ENCODE assay signal across 22 mouse cellular contexts in genomic region chr5:122068563-122068962, GRCm38 (mm10). TPM values are rescaled to one million over a fixed set of nuclear protein-coding genes. Genes with fewer than 3 reads are reported as not detected.
DNase-seq lines count a peak whose midpoint lies in the region; ATAC-seq and TF ChIP-seq lines count a peak whose summit lies in the region.
"Had no signal": no experiment of that assay in that cellular context is flagged by ENCODE, and none has a peak within 500 bp of the region (broad histone marks: within the 10 kb centered on the region; RNA-seq: fewer than 3 reads in every experiment).

No protein-coding gene starts in this region.

- peak; percentile 48; the same call in 1 of the 2 replicates for ATAC-seq in frontal cortex, adult (ENCODE audit: low TSS enrichment)
- ATAC-seq in heart, embryonic 16.5 days (replicated peaks; ENCODE audit: extremely low read depth, insufficient read depth, low FRiP score) = no peak
- no peak for ATAC-seq in megakaryocyte-erythroid progenitor cell, adult 5-6 weeks (replicated peaks; ENCODE audit: low FRiP score, low TSS enrichment, poor library complexity, severe bottlenecking)
- ATAC-seq: forebrain, embryonic 14.5 days; hindbrain, postnatal 0 days; intestine, embryonic 15.5 days had no signal

- H3K27ac ChIP-seq in heart, embryonic 16.5 days (ENCODE audit: low read length) = no peak overlapping the region
- H3K27ac ChIP-seq in ES-Bruce4 (ENCODE audit: insufficient read depth, low read length) = no peak overlapping the region
- H3K27ac ChIP-seq: embryonic facial prominence, embryonic 13.5 days; heart, adult 2 months; hindbrain, embryonic 13.5 days; hindbrain, postnatal 0 days; intestine, embryonic 15.5 days had no signal

- peak overlapping the region; percentile 24; the same call in 1 of the 2 replicates for H3K9ac ChIP-seq in heart, embryonic 16.5 days (ENCODE audit: low read length)
- H3K9ac ChIP-seq in ES-Bruce4 (ENCODE audit: low read depth, poor library complexity, severe bottlenecking) = peak overlapping the region; percentile 5; the same call in 1 of the 2 replicates
- H3K9ac ChIP-seq: embryonic facial prominence, embryonic 13.5 days; hindbrain, embryonic 13.5 days; intestine, embryonic 15.5 days had no signal

- DNase-seq in frontal cortex, postnatal 14 days (ENCODE audit: low spot score in 2 of 2) = no peak
- DNase-seq in heart, postnatal 25 days (ENCODE audit: low spot score) = no peak
- DNase-seq in gastrocnemius, postnatal 14 days = no peak
- DNase-seq: adrenal gland, postnatal 10 days; cerebellum, adult 11-12 months; cerebellum, adult 9-10 months; cerebellum, postnatal 25 days; gastrocnemius, postnatal 10 days; heart, adult 2 months; kidney, adult 18-20 months had no signal

- H3K4me3 ChIP-seq in heart, embryonic 16.5 days (ENCODE audit: low read length) = no peak overlapping the region
- H3K4me3 ChIP-seq in ES-Bruce4 (ENCODE audit: low read depth, low read length) = peak overlapping the region; percentile 9; the same call in 1 of the 2 replicates
- H3K4me3 ChIP-seq: embryonic facial prominence, embryonic 13.5 days; heart, adult 2 months; hindbrain, embryonic 13.5 days; intestine, embryonic 15.5 days had no signal

- H3K4me1 ChIP-seq in heart, embryonic 16.5 days (ENCODE audit: control insufficient read depth, insufficient read depth, low read length) = peaks cover 12% of the 10 kb centered on the region
- H3K4me1 ChIP-seq in ES-Bruce4 (ENCODE audit: control insufficient read depth, insufficient read depth, low read length) = no peaks in the 10 kb centered on the region
- H3K4me1 ChIP-seq: hindbrain, embryonic 13.5 days; intestine, embryonic 15.5 days had no signal

- no peaks in the 10 kb centered on the region for H3K9me3 ChIP-seq in heart, embryonic 16.5 days (replicated peaks; ENCODE audit: control insufficient read depth, low read length)
- H3K9me3 ChIP-seq in ES-Bruce4 (replicated peaks; ENCODE audit: control insufficient read depth, insufficient read depth, low read length, poor library complexity, severe bottlenecking) = no peaks in the 10 kb centered on the region
- H3K9me3 ChIP-seq: embryonic facial prominence, embryonic 13.5 days; G1E; hindbrain, embryonic 13.5 days; intestine, embryonic 15.5 days had no signal

- 68% methylated on average over 13 of the region's 13 CpGs for WGBS in heart, embryonic 16.5 days

- no peak overlapping the region for H3K4me2 ChIP-seq in heart, embryonic 16.5 days (ENCODE audit: low read depth, low read length)
- H3K4me2 ChIP-seq: embryonic facial prominence, embryonic 13.5 days; hindbrain, embryonic 13.5 days; intestine, embryonic 15.5 days had no signal

- TF ChIP-seq CTCF in ES-Bruce4 (IDR thresholded peaks at IDR 0.05; ENCODE audit: low read depth, low read length) = no peak

- no peak for TF ChIP-seq EP300 in ES-Bruce4 (IDR thresholded peaks at IDR 0.05; ENCODE audit: insufficient read depth, low read depth, low read length)

- no peaks in the 10 kb centered on the region for H3K27me3 ChIP-seq in heart, embryonic 16.5 days (ENCODE audit: control insufficient read depth, insufficient read depth, low read length)
- H3K27me3 ChIP-seq in ES-Bruce4 (ENCODE audit: control insufficient read depth, insufficient read depth, low read length, poor library complexity, severe bottlenecking) = no peaks in the 10 kb centered on the region
- H3K27me3 ChIP-seq: embryonic facial prominence, embryonic 13.5 days; intestine, embryonic 15.5 days had no signal

- intact Hi-C loops in heart, postnatal 25 days (cut with DNase I) = no loop called here
- intact Hi-C loops in gastrocnemius, postnatal 14 days (cut with DNase I; ENCODE audit: low total_unique reads) = no loop called here

- TF ChIP-seq POLR2A in ES-Bruce4 (IDR thresholded peaks at IDR 0.05; ENCODE audit: insufficient read depth, low read length) = no peak

- H3K36me3 ChIP-seq in heart, embryonic 16.5 days (ENCODE audit: control insufficient read depth, insufficient read depth) = no peaks in the 10 kb centered on the region
- no peaks in the 10 kb centered on the region for H3K36me3 ChIP-seq in ES-Bruce4 (ENCODE audit: control insufficient read depth, insufficient read depth, low read length, poor library complexity, severe bottlenecking)
- H3K36me3 ChIP-seq: embryonic facial prominence, embryonic 13.5 days; G1E; hindbrain, embryonic 13.5 days; intestine, embryonic 15.5 days had no signal

RNA-seq across cellular contexts. Expression of gene Cux2, which starts 18.7 kb away (rescaled TPM):
- 3.0 and 3.7 TPM in 2 replicates for polyA plus RNA-seq in heart, embryonic 16.5 days (2015; fragmentation: Nextera tagmentation; extraction: Ambion mirVana)
- 10 to 100 TPM; 23.7 to 29.0 TPM for total RNA-seq in heart, postnatal 25 days (2021)
- polyA plus RNA-seq in ES-Bruce4 (2011; ENCODE audit: insufficient read depth, insufficient read length, low read depth, missing spikeins) = 2.9 and 3.6 TPM in 2 replicates
- total RNA-seq in gastrocnemius, postnatal 14 days (2021) = 1 to 10 TPM; 1.1 to 1.6 TPM
- not detected in 2 replicates for total RNA-seq in megakaryocyte-erythroid progenitor cell, adult 5-6 weeks (2014; fragmentation: Nextera tagmentation)
- total RNA-seq in megakaryocyte-erythroid progenitor cell, adult 5-6 weeks (2017) = not detected in 2 replicates
- total RNA-seq: hematopoietic stem cell, adult 5-6 weeks had no signal
- polyA plus RNA-seq: G1E had no signal

RNA-seq across cellular contexts. Expression of gene Myl2, which starts 32.2 kb away (rescaled TPM):
- polyA plus RNA-seq in heart, embryonic 16.5 days (2015; fragmentation: Nextera tagmentation; extraction: Ambion mirVana) = 7,978 and 9,755 TPM in 2 replicates
- total RNA-seq in heart, postnatal 25 days (2021) = over 10,000 TPM; 18,094 to 20,102 TPM
- not detected in 2 replicates for polyA plus RNA-seq in ES-Bruce4 (2011; ENCODE audit: insufficient read depth, insufficient read length, low read depth, missing spikeins)
- total RNA-seq in gastrocnemius, postnatal 14 days (2021) = 1,000 to 10,000 TPM in 1 of 2 experiments, 100 to 1,000 TPM in 1; 675 to 1,272 TPM
- total RNA-seq in megakaryocyte-erythroid progenitor cell, adult 5-6 weeks (2014; fragmentation: Nextera tagmentation) = not detected in 2 replicates
- total RNA-seq in megakaryocyte-erythroid progenitor cell, adult 5-6 weeks (2017) = not detected in 2 replicates
- total RNA-seq: G1E; hematopoietic stem cell, adult 5-6 weeks; hindbrain, postnatal 0 days had no signal
- polyA plus RNA-seq: C2C12; embryonic facial prominence, embryonic 13.5 days; G1E had no signal

Comparison
In these comparisons a context has a peak if more than half of its experiments do, and no peak if none do; other contexts are left out.
1. RNA of gene Cux2, which starts 18.7 kb away (total RNA-seq): 23.7 to 29.0 TPM in heart, postnatal 25 days; 1.1 to 1.6 TPM in gastrocnemius, postnatal 14 days and not detected in megakaryocyte-erythroid progenitor cell, adult 5-6 weeks; every median in the first group is over 4 times any median in the second.
2. RNA of gene Myl2, which starts 32.2 kb away (total RNA-seq): 18,094 to 20,102 TPM in heart, postnatal 25 days and 675 to 1,272 TPM in gastrocnemius, postnatal 14 days; not detected in megakaryocyte-erythroid progenitor cell, adult 5-6 weeks; every median in the first group is over 100 times any median in the second.